Mouse (Mus musculus): Measurements from ENCODE around the gene Zc3h8. TPM values are rescaled to one million over a fixed set of nuclear protein-coding genes. Genes with fewer than 3 reads are reported as not detected.

Gene Zc3h8
- 0.18 and 0.53 TPM in 2 replicates for polyA plus RNA-seq (2012; rRNA removed; ENCODE audit: low replicate concordance)

DNA sequence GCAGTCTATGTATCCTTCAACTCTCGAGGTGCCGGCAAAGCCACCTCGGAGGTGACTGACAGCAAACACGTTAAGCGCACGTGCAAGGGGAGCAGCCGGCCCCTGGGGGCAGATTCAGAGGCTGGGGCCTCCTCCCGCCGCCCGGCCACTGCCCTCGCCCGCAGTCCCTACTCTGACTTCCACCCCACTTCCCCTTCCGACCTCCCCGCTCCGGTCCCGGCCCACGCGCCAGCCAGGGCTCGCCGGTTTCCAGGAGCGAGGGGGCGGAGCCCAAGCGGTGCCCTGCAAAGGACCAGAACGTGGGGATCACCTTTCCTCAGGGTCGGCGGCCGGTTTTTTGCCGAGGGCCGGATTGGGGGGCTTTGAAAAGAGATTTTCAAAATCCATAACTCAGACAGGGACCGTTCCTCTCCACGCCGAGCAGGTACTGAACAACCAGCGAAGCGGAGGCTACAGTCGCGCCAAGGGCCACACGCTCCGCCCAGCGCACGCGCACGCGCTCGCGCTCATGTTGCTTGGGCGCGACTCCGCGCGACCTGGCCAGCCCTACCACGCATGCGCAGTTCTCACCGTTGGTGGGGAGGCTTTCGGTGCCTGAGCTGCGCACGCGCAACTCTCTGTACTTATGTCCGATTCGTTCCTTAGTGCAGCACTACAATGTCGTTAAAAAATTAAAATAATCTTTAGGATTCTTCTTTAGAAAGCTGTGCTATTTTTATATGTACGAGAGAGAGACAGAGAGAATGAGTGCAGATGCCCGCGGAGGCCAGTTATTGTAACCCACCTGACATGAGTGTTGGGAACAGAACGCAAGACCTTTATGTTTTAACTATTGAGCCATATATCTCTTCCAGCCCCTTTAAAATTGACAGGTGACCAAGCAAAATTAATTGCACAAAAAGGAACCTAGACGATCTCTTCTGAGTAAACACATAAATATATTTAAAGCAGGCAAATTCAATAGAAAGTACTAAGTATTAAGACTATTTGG, at the start of gene Zc3h8:
Zc3h8 (minus strand) TSS at position 540 of the 991 bp plus-strand sequence.

DNA sequence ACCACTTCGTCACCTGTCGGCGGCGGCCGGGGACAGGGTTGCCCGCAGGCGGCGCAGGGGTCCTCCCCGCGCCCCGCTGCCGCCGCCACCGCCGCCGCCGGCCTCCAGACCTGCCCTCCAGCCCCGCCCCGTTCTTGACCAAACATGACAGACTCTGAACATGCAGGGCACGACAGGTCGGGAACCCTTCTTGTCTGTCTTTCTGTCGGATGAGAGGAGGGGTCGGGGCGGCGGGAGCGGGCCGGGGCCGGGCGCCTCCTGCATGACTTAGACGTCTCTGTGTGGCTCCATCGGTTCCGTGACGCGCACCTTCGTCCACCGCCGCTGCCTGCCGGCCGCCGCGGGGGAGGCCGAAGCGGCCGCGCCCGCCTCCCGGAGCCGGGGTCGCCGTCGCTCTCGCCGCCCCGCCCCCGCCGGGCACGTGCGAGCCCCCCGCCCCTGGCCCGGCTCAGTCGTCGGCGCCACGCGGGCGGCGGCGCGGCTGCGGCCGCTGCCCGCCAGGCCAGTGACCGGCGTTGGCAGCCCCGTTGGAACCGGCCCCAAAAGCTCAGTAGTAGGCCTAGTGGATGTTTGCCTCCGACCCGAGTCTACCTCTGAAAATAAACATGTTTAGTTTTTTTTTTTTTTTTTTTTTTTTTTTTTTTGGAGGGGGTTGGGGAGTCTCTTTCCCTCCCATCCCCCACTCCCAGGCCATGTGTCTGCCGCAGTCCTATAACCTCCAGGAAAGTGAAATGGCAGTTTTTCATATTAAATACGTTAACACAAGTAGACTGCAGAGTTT, 24.0 kb upstream of the Zc3h8 start, which contains the start of gene Gm10762:
Gm10762 (minus strand) TSS at position 65 of the 781 bp plus-strand sequence.

DNA sequence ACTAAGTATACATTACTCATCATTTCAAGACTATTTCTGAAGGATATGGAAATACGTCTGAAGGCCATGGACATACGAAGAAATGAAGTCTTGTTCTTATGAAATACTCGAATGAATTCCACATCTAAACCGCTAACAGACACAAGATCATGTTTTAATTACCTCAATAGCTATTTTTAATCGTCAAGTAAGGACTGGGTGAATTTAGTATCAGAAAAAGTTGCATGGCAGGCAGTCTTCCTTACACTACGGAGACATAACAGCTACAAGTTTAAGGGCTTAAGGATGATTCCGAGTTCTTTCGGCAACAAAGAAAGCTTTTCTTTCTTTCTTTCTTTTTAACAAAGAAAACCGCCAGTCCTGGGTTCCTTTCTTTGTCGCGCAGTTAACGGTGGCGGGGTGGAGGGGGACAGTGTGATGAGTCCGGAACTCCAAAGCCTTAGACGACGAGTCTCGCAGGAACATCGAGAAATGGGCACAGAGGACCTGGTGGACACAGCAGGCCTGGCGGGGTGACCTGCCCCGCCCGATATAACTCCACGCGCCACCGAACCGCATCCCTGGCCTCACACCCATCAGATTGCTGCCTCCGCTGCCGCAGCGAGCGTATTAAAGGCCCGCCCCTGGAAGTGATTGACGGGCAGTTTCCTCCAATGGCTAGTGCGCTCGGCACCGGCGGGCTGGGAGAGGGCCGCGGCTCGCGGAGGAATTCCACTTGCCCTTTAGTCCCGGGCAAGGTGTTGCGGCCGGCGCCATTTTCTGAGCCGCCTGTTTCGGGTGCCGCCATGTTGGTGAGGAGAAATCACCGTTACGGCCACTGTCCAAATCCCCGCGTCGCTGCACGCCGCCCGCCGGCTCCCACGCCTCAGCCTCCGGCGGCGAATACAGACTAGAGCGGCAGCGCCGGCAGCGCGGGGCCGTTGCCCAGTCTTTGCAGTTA, 23.0 kb upstream of the Zc3h8 start, which contains the start of gene Zc3h6:
Zc3h6 (plus strand) TSS at position 762 of the 940 bp plus-strand sequence.

Other genes starting within 250 kb of the Zc3h8 start
- gene Mertk, start 245.1 kb downstream of the Zc3h8 start, polyA plus RNA-seq (2012; rRNA removed; ENCODE audit: low replicate concordance) = 4.9 and 6.9 TPM in 2 replicates
- 8.7 and 8.8 TPM in 2 replicates for gene Tmem87b, start 126.0 kb downstream of the Zc3h8 start, polyA plus RNA-seq (2012; rRNA removed; ENCODE audit: low replicate concordance)
- 3.4 and 4.3 TPM in 2 replicates for gene Fbln7, start 81.1 kb downstream of the Zc3h8 start, polyA plus RNA-seq (2012; rRNA removed; ENCODE audit: low replicate concordance)
- 0.39 and 1.6 TPM in 2 replicates for gene Zc3h6, start 23.3 kb upstream of the Zc3h8 start, polyA plus RNA-seq (2012; rRNA removed; ENCODE audit: low replicate concordance)
- 2.2 and 2.5 TPM in 2 replicates for gene Gm10762, start 23.6 kb upstream of the Zc3h8 start, polyA plus RNA-seq (2012; rRNA removed; ENCODE audit: low replicate concordance)
- gene Vinac1, start 104.1 kb upstream of the Zc3h8 start, polyA plus RNA-seq (2012; rRNA removed; ENCODE audit: low replicate concordance) = 0.07 TPM in 1 of 2 replicates, not detected in the other
- gene Ttl, start 121.9 kb upstream of the Zc3h8 start, polyA plus RNA-seq (2012; rRNA removed; ENCODE audit: low replicate concordance) = 1.00 and 2.2 TPM in 2 replicates
- gene Polr1b, start 156.9 kb upstream of the Zc3h8 start, polyA plus RNA-seq (2012; rRNA removed; ENCODE audit: low replicate concordance) = 7.0 and 13.4 TPM in 2 replicates
- gene Chchd5, start 185.6 kb upstream of the Zc3h8 start, polyA plus RNA-seq (2012; rRNA removed; ENCODE audit: low replicate concordance) = 26.5 and 58.9 TPM in 2 replicates